Mouse (Mus musculus): ENCODE measurements around the gene Phf3.

GRCm38 (mm10) chr1:30780293-30780692 is 93.4 kb downstream of the Phf3 start:
- TF ChIP-seq POLR2A (IDR thresholded peaks at IDR 0.05; ENCODE audit: insufficient read length, low read depth), result no peak
- no peak for TF ChIP-seq CEBPB (IDR thresholded peaks at IDR 0.05; ENCODE audit: insufficient read depth, poor library complexity, severe bottlenecking)
- no peak for TF ChIP-seq MYOG (IDR thresholded peaks at IDR 0.05; ENCODE audit: control insufficient read depth in 1 of 3, insufficient read depth in 1 of 3, insufficient read length in 2 of 3, low read depth in 2 of 3)
- TF ChIP-seq MAX (IDR thresholded peaks at IDR 0.05; ENCODE audit: low read depth), result no peak
- TF ChIP-seq TCF3 (IDR thresholded peaks at IDR 0.05; ENCODE audit: insufficient read length, low read depth), result no peak

Measured in myocyte (in vitro differentiated cells).